Mouse (Mus musculus): ENCODE measurements around the gene Bcas1.

DNA sequence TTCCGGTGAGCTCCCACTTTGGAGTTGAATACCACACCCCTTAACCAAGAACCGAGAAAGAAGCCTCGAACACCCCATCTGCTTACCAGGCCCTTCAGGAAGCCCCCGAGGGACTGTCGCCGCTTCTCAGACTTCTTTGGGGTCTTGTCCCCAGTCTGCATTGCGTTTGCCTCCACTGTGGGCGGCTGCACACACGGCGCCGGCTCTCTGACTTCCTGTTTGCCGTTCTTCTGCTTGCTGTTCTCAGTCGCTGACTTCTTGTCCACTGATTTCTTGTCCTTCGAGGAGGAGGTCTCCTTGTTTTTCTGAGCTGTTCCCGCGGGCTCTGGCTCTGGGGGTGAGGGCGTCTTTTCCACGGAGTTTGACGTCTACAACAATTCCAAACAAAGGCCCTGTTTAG lies 78.5 kb downstream of the Bcas1 start:
- TF ChIP-seq CTCF (IDR thresholded peaks at IDR 0.05; ENCODE audit: borderline replicate concordance, control insufficient read depth, extremely low read depth, insufficient read depth, low read length, poor library complexity) (no peak), POLR2A (IDR thresholded peaks at IDR 0.05; ENCODE audit: control insufficient read depth, extremely low read depth, insufficient read depth, low read length, poor library complexity) (no peak)

All from thymus, adult 2 months (tissue).